Mouse (Mus musculus) E14TG2a.4 (cell line): ENCODE measurements at regions not wholly inside any gene's neighbourhood (a gene's known extent, or its start where the extent isn't known, plus 50 kb on each side); places are given as distances from the start of the nearest gene placed in this dataset.

ENCODE experiments used
- H3K27me3 ChIP-seq: 2 replicates; pipeline ENCODE4 v1.6.1; 2014; ENCODE audit warnings: low read length, control low read depth; ENCODE audit not compliant: insufficient read depth
- H3K36me3 ChIP-seq: 2 replicates; pipeline ENCODE4 v1.6.1; 2014; ENCODE audit warnings: low read length, control low read depth; ENCODE audit not compliant: insufficient read depth
- H3K4me1 ChIP-seq: replicated peaks from 2 replicates; pipeline ENCODE4 v1.6.1; 2014; ENCODE audit warnings: low read depth, low read length, control low read depth
- H3K4me3 ChIP-seq: replicated peaks from 2 replicates; pipeline ENCODE4 v1.5.1; 2014; ENCODE audit warnings: mild to moderate bottlenecking, low read length
- H3K9me3 ChIP-seq: 2 replicates; pipeline ENCODE4 v1.6.1; 2014; ENCODE audit warnings: low read length, control low read depth
- CTCF ChIP-seq: conservative IDR thresholded peaks from 2 replicates; pipeline ENCODE4 v1.5.1; 2014; ENCODE audit warnings: low read length
- NANOG ChIP-seq: IDR thresholded peaks from 2 replicates; pipeline ENCODE4 v1.6.1; 2014; ENCODE audit warnings: borderline replicate concordance, low read length, mixed read lengths
- POU5F1 ChIP-seq: IDR thresholded peaks from 2 replicates; pipeline ENCODE4 v1.6.1; 2014; ENCODE audit warnings: low read length, borderline replicate concordance

DNA sequence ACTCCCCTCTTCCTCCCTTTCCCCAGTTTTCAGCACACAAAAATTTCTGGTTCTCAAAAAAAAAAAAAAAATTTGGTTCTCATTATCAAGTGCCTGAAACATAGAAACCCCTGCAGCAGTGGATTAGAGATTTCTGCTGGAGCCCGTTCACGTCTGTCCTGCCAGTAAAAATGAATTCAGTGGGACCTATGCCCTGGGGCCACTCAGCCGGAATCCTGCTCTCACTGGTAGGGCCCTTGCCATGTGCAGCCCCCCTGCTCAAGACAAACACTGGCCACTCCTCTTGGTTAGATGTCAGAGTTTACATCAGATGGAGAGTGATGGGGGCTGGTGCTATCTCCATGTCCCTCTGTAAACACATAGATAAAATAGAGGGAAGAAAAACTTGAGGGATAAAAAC, 108.0 kb downstream of the Atp23 start:
- Histone ChIP-seq H3K9me3 (no peaks in the 10 kb centered on the region), H3K27me3 (peaks cover 7% of the 10 kb centered on the region; the same call in 1 of the 2 replicates), H3K4me3 (no peak overlapping the region), H3K36me3 (no peaks in the 10 kb centered on the region), H3K4me1 (no peaks in the 10 kb centered on the region)
- TF ChIP-seq NANOG = no peak
- TF ChIP-seq POU5F1 = no peak
- TF ChIP-seq CTCF = no peak

DNA sequence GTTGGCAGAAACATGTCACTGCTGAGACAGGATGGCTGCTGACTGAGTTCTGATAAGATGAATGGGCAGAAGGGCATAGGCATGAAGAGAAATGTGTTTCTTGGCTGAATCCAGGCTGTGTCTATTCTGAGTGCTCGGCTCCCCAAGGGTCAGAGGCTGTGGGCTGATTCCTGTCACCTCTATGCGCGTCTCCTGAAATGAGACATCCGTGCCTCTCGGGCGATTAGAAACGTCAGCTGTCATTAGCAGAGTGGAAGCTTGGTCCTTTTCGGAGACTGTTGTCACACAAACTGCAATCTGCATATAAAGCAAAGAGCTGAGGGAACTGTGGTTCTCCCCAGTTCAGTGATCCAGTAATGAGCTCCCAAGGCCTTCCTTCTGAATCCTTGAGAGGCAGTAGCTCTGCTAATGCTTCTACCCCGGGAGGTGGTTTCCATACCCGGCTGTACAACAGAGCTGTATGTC, 108.8 kb downstream of the Atp23 start:
- TF ChIP-seq POU5F1 (no peak), CTCF (no peak), NANOG (no peak)

DNA sequence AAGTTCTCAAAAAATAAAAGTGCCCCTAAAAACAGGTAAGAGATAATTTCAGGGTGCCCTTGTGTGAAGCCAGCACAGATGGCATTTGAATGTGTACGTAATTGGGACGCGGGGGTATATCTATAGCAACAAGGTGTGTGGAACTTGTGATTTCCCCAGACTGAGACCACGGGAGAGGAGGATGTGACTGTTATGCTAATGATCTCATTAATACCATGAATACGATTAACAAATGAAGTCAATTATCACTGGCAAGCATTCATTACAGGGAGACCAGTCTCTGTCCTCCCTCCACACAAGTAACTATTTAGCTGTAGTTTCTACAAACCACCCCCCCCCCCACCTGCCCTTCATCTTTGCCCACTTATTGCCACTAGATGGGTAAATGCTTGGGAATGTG, 112.9 kb downstream of the Atp23 start:
- TF ChIP-seq CTCF = no peak
- no peak for TF ChIP-seq NANOG
- TF ChIP-seq POU5F1 = no peak
- Histone ChIP-seq H3K4me3 (no peak overlapping the region), H3K36me3 (no peaks in the 10 kb centered on the region), H3K4me1 (no peaks in the 10 kb centered on the region), H3K9me3 (no peaks in the 10 kb centered on the region), H3K27me3 (peaks cover 7% of the 10 kb centered on the region; the same call in 1 of the 2 replicates)

More for the DNA sequence above, 108.8 kb downstream of the Atp23 start:
- no peaks in the 10 kb centered on the region for H3K36me3 ChIP-seq
- H3K4me3 ChIP-seq = no peak overlapping the region
- peaks cover 7% of the 10 kb centered on the region; the same call in 1 of the 2 replicates for H3K27me3 ChIP-seq
- no peaks in the 10 kb centered on the region for H3K4me1 ChIP-seq
- H3K9me3 ChIP-seq = no peaks in the 10 kb centered on the region

DNA sequence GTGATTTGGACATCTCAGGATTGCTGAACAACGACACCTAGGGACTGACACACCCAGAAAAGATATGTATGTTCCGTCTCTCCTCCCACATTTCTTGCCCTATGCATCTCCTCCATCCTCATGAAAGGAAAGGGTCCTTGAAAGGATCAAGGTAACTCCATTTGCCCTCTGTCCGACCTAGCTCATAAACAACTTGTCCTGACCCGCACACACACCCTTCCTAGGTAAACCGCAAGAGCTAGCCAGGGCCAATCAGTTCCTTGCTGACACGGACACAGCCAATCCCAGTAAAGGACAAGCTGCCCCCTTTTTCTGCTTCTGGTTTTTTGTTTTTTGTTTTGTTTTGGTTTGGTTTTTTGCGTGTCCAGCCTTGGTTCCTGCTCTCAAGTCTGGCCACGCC, 118.0 kb downstream of the Atp23 start:
- Histone ChIP-seq H3K4me3 (no peak overlapping the region), H3K9me3 (peaks cover 6% of the 10 kb centered on the region; the same call in 1 of the 2 replicates), H3K27me3 (no peaks in the 10 kb centered on the region; the same call in 1 of the 2 replicates), H3K4me1 (no peaks in the 10 kb centered on the region), H3K36me3 (no peaks in the 10 kb centered on the region)
- TF ChIP-seq CTCF = no peak

DNA sequence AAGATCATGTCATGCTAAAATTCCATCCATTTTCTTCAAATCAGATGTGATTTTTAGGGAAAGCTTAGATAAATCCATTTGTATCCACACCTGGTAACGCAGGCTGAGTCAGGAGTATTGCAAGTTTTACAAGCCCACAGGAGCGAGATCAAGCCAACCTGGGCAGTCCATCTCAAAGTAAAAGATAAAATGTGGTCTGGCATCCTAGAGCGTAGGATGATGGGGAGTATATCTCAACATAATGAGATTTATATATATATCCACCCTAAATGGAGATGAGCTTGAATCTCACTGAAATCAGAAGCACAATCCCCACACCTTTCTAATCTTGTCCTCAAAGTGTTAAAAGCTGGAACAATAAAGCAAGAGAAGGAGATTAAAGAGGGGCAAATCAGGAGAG, 124.6 kb downstream of the Atp23 start:
- Histone ChIP-seq H3K27me3 (peaks cover 3% of the 10 kb centered on the region; the same call in 1 of the 2 replicates), H3K4me1 (no peaks in the 10 kb centered on the region), H3K36me3 (no peaks in the 10 kb centered on the region), H3K4me3 (no peak overlapping the region), H3K9me3 (peaks cover 6% of the 10 kb centered on the region; the same call in 1 of the 2 replicates)
- TF ChIP-seq CTCF (no peak), NANOG (no peak), POU5F1 (no peak)

DNA sequence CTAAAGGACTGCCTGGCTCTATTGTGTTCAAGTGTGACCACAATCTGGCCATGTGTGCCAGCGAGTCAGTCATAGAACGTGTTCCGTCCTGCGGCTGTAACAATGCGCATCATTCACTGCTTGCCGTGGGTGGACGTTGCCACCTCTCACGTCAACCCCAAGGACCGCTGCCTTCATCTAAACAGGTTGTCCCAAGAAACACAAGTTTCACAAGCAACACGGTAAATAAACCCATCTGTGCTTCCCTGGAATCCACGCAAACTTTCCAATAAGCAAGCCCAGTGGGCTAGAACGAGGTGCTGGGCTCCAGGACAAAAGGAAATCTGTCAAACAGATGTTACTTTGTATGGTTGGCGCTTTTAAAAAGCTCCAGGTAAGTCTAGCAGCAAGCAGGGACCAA, 125.2 kb downstream of the Atp23 start:
- H3K9me3 ChIP-seq = peaks cover 6% of the 10 kb centered on the region; the same call in 1 of the 2 replicates
- no peak overlapping the region for H3K4me3 ChIP-seq
- no peaks in the 10 kb centered on the region for H3K36me3 ChIP-seq
- TF ChIP-seq CTCF (no peak), NANOG (no peak), POU5F1 (no peak)
- H3K4me1 ChIP-seq = peaks cover 2% of the 10 kb centered on the region; the same call in 1 of the 2 replicates
- peaks cover 8% of the 10 kb centered on the region; the same call in 1 of the 2 replicates for H3K27me3 ChIP-seq

DNA sequence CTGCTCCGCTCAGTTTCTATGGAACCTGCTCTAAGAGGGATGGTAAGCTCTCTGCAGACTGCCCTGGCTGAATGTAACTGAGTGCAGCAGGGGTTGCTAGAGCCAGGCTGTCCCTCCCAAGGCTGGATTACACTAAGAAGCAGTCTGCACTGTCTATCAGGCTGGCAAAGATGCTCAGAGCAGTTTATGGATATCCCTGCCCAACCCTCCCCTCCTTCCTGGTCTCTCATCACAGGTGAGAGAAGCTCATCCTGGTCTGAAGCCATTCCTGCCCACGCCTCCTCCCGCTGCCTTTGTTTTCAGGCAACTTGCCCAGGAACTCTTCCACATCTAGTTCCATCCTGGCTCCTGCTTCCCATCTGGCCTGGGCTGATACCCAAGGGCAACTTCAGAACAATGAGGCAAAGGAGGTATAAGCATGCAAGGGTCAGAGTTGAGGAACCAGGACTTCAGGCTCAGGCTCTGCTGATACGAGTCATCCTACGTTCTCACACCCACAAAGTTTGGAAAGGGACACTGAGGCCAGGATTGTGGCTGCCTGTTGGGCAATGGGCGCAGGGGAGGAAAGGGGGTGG, 130.6 kb downstream of the Atp23 start:
- H3K27me3 ChIP-seq = peaks cover 9% of the 10 kb centered on the region; the same call in 1 of the 2 replicates
- no peak overlapping the region for H3K4me3 ChIP-seq
- no peaks in the 10 kb centered on the region for H3K36me3 ChIP-seq
- peaks cover 7% of the 10 kb centered on the region for H3K9me3 ChIP-seq
- TF ChIP-seq CTCF (no peak), NANOG (no peak), POU5F1 (no peak)
- H3K4me1 ChIP-seq = peaks cover 9% of the 10 kb centered on the region; the same call in 1 of the 2 replicates

DNA sequence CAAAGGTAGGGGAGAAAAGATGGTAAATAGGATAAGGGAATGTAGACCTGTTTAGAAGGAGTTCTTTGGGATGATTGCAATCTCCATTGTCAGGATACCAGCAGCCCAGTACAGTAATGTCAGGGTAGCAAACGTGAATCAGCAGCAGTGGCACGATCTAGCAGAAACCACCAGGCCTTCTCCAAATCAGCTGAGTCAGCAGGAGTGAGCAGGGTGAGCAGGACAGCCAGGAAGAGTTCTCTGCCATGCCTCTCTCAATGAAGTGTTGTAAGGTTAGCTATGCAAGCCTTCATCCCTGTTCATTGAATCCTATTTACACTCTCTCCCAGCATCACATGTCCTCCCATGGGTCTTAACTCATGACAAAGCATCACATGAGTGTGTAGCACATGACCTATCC, 135.5 kb downstream of the Atp23 start:
- H3K27me3 ChIP-seq = no peaks in the 10 kb centered on the region
- TF ChIP-seq POU5F1 = no peak
- TF ChIP-seq CTCF = no peak
- no peak for TF ChIP-seq NANOG
- H3K9me3 ChIP-seq = peaks cover 7% of the 10 kb centered on the region
- H3K4me1 ChIP-seq = peaks cover 18% of the 10 kb centered on the region
- no peak overlapping the region for H3K4me3 ChIP-seq
- no peaks in the 10 kb centered on the region for H3K36me3 ChIP-seq

DNA sequence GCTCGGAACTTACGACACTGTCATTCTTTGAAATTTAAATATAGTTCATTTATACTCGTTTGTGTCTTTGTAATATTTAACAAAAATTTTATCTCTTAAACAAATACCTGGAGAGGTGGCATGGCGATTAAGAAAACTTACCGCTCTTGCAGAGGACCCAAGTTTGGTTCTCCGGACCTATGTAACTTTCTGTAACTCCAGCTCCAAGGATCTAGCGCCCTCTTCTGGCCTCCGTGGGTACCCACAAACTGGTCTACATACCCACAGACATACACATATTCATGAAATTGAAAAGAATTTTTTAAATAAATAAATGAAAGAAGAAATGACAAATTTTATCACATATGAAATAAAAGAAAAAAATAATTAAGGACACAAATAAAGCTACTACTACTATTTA, 136.4 kb downstream of the Atp23 start:
- no peak for TF ChIP-seq NANOG
- no peak for TF ChIP-seq POU5F1
- TF ChIP-seq CTCF = peak; percentile 76
- Histone ChIP-seq H3K36me3 (no peaks in the 10 kb centered on the region), H3K4me3 (no peak overlapping the region), H3K4me1 (peaks cover 14% of the 10 kb centered on the region), H3K27me3 (no peaks in the 10 kb centered on the region), H3K9me3 (peaks cover 7% of the 10 kb centered on the region)
